20 mouse cellular contexts compared by ENCODE assay signal in the genomic region with DNA sequence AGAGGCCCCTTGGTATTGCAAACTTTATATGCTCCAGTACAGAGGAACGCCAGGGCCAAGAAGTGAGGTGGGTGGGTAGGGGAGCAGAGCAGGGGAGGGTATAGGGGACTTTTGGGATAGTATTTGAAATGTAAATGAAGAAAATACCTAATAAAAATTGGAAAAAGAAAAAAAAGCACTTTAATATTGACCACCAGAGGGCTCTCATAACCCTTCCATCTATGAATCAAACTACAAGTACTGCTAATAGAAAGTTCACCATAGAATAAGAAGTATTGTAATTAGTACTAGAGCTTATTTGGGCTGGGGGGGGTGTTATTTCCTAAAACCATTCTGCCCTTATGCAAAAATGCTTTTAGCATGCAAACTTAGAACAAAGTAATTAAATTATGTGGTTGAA.
DNase-seq lines count a peak whose midpoint lies in the region; ATAC-seq and TF ChIP-seq lines count a peak whose summit lies in the region.
"Had no signal": no experiment of that assay in that cellular context is flagged by ENCODE, and none has a peak within 500 bp of the region (broad histone marks: within the 10 kb centered on the region; RNA-seq: fewer than 3 reads in every experiment).

No protein-coding gene starts in this region.

- H3K4me2 ChIP-seq in intestine, postnatal 0 days (replicated peaks; ENCODE audit: low read depth) = no peak overlapping the region
- H3K4me2 ChIP-seq in intestine, embryonic 16.5 days (ENCODE audit: low read depth, low read length) = no peak overlapping the region
- H3K4me2 ChIP-seq in midbrain, postnatal 0 days (ENCODE audit: low read depth, low read length, poor library complexity, severe bottlenecking) = no peak overlapping the region
- H3K4me2 ChIP-seq in midbrain, embryonic 16.5 days (ENCODE audit: low read length) = no peak overlapping the region
- H3K4me2 ChIP-seq in stomach, postnatal 0 days (replicated peaks; ENCODE audit: low read depth) = no peak overlapping the region
- H3K4me2 ChIP-seq: forebrain, embryonic 12.5 days; liver, embryonic 13.5 days; midbrain, embryonic 15.5 days had no signal

- TF ChIP-seq CTCF in intestine, postnatal 0 days (IDR thresholded peaks at IDR 0.05; ENCODE audit: low read depth) = peak; percentile 34; the same call in 1 of the 2 replicates
- peak; percentile 68 for TF ChIP-seq CTCF in midbrain, postnatal 0 days (IDR thresholded peaks at IDR 0.05)
- TF ChIP-seq CTCF in stomach, postnatal 0 days (IDR thresholded peaks at IDR 0.05; ENCODE audit: low read depth) = peak; percentile 57

- ATAC-seq in intestine, postnatal 0 days = no peak
- no peak for ATAC-seq in intestine, embryonic 16.5 days
- ATAC-seq in midbrain, postnatal 0 days (ENCODE audit: low FRiP score) = no peak
- no peak for ATAC-seq in midbrain, embryonic 16.5 days
- ATAC-seq in stomach, postnatal 0 days (ENCODE audit: low FRiP score, low TSS enrichment) = no peak
- ATAC-seq: CD4-positive, CD25-positive, alpha-beta regulatory T cell, adult 4 months; midbrain, embryonic 15.5 days had no signal

- peak; percentile 25 for DNase-seq in cerebellum, adult 9-10 months
- DNase-seq in cerebellum, adult 8-10 months = no peak
- peak; percentile 7 for DNase-seq in midbrain, postnatal 0 days (ENCODE audit: low spot score)
- DNase-seq in stomach, postnatal 0 days (ENCODE audit: low spot score) = no peak
- no peak for DNase-seq in hindbrain, embryonic 10.5 days (ENCODE audit: low spot score)
- DNase-seq: adrenal gland, adult 8-10 months; cerebellum, adult 9-11 months; kidney, adult 18-20 months; kidney, postnatal 14 days; liver, embryonic 13.5 days; lung, adult 2 months; lung, postnatal 36 days had no signal

- TF ChIP-seq EP300 in stomach, postnatal 0 days (optimal IDR thresholded peaks at IDR 0.05) = no peak

- no peaks in the 10 kb centered on the region for H3K36me3 ChIP-seq in intestine, postnatal 0 days (ENCODE audit: control insufficient read depth, insufficient read depth)
- H3K36me3 ChIP-seq in intestine, embryonic 16.5 days (ENCODE audit: control insufficient read depth, insufficient read depth, low read length) = no peaks in the 10 kb centered on the region
- H3K36me3 ChIP-seq in midbrain, postnatal 0 days (ENCODE audit: insufficient read depth, low read length) = no peaks in the 10 kb centered on the region
- no peaks in the 10 kb centered on the region for H3K36me3 ChIP-seq in midbrain, embryonic 16.5 days (ENCODE audit: control insufficient read depth, insufficient read depth, low read length)
- no peaks in the 10 kb centered on the region for H3K36me3 ChIP-seq in stomach, postnatal 0 days (ENCODE audit: control insufficient read depth, insufficient read depth, low read length)
- no peaks in the 10 kb centered on the region for H3K36me3 ChIP-seq in hindbrain, embryonic 10.5 days
- H3K36me3 ChIP-seq: forebrain, embryonic 12.5 days; heart, embryonic 10.5 days; liver, embryonic 13.5 days; midbrain, embryonic 15.5 days had no signal

- no peak overlapping the region for H3K27ac ChIP-seq in intestine, postnatal 0 days (ENCODE audit: low read depth, low read length)
- H3K27ac ChIP-seq in intestine, embryonic 16.5 days (ENCODE audit: low read length) = no peak overlapping the region
- H3K27ac ChIP-seq in midbrain, postnatal 0 days (ENCODE audit: low read depth, low read length) = no peak overlapping the region
- H3K27ac ChIP-seq in midbrain, embryonic 16.5 days (ENCODE audit: low read length) = no peak overlapping the region
- H3K27ac ChIP-seq in stomach, postnatal 0 days (replicated peaks) = no peak overlapping the region
- no peak overlapping the region for H3K27ac ChIP-seq in hindbrain, embryonic 10.5 days
- H3K27ac ChIP-seq: forebrain, embryonic 12.5 days; heart, embryonic 10.5 days; liver, embryonic 13.5 days; midbrain, embryonic 15.5 days had no signal

- 64% methylated on average over 1 of the region's 1 CpGs for WGBS in intestine, postnatal 0 days
- 78% methylated on average over 1 of the region's 1 CpGs for WGBS in intestine, embryonic 16.5 days
- WGBS in midbrain, postnatal 0 days = 82% methylated on average over 1 of the region's 1 CpGs
- WGBS in midbrain, embryonic 16.5 days = 74% methylated on average over 1 of the region's 1 CpGs
- WGBS in stomach, postnatal 0 days = 65% methylated on average over 1 of the region's 1 CpGs
- 90% methylated on average over 1 of the region's 1 CpGs for WGBS in hindbrain, embryonic 10.5 days

- H3K9ac ChIP-seq in intestine, postnatal 0 days (ENCODE audit: low read depth, low read length) = no peak overlapping the region
- no peak overlapping the region for H3K9ac ChIP-seq in intestine, embryonic 16.5 days (ENCODE audit: low read depth, low read length)
- H3K9ac ChIP-seq in midbrain, postnatal 0 days (replicated peaks; ENCODE audit: low read length, poor library complexity, severe bottlenecking) = no peak overlapping the region
- no peak overlapping the region for H3K9ac ChIP-seq in midbrain, embryonic 16.5 days (ENCODE audit: low read depth, low read length)
- no peak overlapping the region for H3K9ac ChIP-seq in stomach, postnatal 0 days (ENCODE audit: low read length)
- H3K9ac ChIP-seq: forebrain, embryonic 12.5 days; liver, embryonic 13.5 days; midbrain, embryonic 15.5 days had no signal

- no peaks in the 10 kb centered on the region for H3K4me1 ChIP-seq in intestine, postnatal 0 days (replicated peaks; ENCODE audit: control insufficient read depth, insufficient read depth, low read length)
- no peaks in the 10 kb centered on the region for H3K4me1 ChIP-seq in intestine, embryonic 16.5 days (ENCODE audit: control insufficient read depth, insufficient read depth, low read length)
- H3K4me1 ChIP-seq in midbrain, postnatal 0 days (ENCODE audit: insufficient read depth, low read length) = no peaks in the 10 kb centered on the region
- no peaks in the 10 kb centered on the region for H3K4me1 ChIP-seq in midbrain, embryonic 16.5 days (ENCODE audit: control insufficient read depth, insufficient read depth, low read length)
- no peaks in the 10 kb centered on the region for H3K4me1 ChIP-seq in stomach, postnatal 0 days (replicated peaks; ENCODE audit: control insufficient read depth, insufficient read depth)
- H3K4me1 ChIP-seq in hindbrain, embryonic 10.5 days (replicated peaks) = no peaks in the 10 kb centered on the region
- H3K4me1 ChIP-seq: forebrain, embryonic 12.5 days; heart, embryonic 10.5 days; liver, embryonic 13.5 days; megakaryocyte, embryonic 14.5 days; midbrain, embryonic 15.5 days had no signal

- H3K9me3 ChIP-seq in intestine, postnatal 0 days (ENCODE audit: control insufficient read depth) = no peaks in the 10 kb centered on the region
- no peaks in the 10 kb centered on the region for H3K9me3 ChIP-seq in intestine, embryonic 16.5 days (ENCODE audit: control insufficient read depth, low read length)
- H3K9me3 ChIP-seq in midbrain, postnatal 0 days (ENCODE audit: low read length) = no peaks in the 10 kb centered on the region
- H3K9me3 ChIP-seq in midbrain, embryonic 16.5 days (replicated peaks; ENCODE audit: control insufficient read depth, low read length, poor library complexity, severe bottlenecking) = no peaks in the 10 kb centered on the region
- no peaks in the 10 kb centered on the region for H3K9me3 ChIP-seq in stomach, postnatal 0 days (ENCODE audit: control insufficient read depth, low read length)
- no peaks in the 10 kb centered on the region for H3K9me3 ChIP-seq in hindbrain, embryonic 10.5 days
- H3K9me3 ChIP-seq: forebrain, embryonic 12.5 days; heart, embryonic 10.5 days; liver, embryonic 13.5 days; megakaryocyte, embryonic 14.5 days; midbrain, embryonic 15.5 days had no signal

- no peaks in the 10 kb centered on the region for H3K27me3 ChIP-seq in intestine, postnatal 0 days (replicated peaks; ENCODE audit: control insufficient read depth, insufficient read depth, low read length)
- H3K27me3 ChIP-seq in intestine, embryonic 16.5 days (replicated peaks; ENCODE audit: control insufficient read depth, insufficient read depth, low read length) = no peaks in the 10 kb centered on the region
- no peaks in the 10 kb centered on the region for H3K27me3 ChIP-seq in midbrain, postnatal 0 days (ENCODE audit: insufficient read depth, low read length)
- no peaks in the 10 kb centered on the region for H3K27me3 ChIP-seq in midbrain, embryonic 16.5 days (ENCODE audit: control insufficient read depth, insufficient read depth, low read depth, low read length)
- H3K27me3 ChIP-seq in stomach, postnatal 0 days (ENCODE audit: control insufficient read depth, insufficient read depth, low read length) = no peaks in the 10 kb centered on the region
- H3K27me3 ChIP-seq in hindbrain, embryonic 10.5 days (ENCODE audit: insufficient read depth, poor library complexity, severe bottlenecking) = no peaks in the 10 kb centered on the region
- H3K27me3 ChIP-seq: forebrain, embryonic 12.5 days; liver, embryonic 13.5 days; megakaryocyte, embryonic 14.5 days; midbrain, embryonic 15.5 days had no signal

- H3K4me3 ChIP-seq in intestine, postnatal 0 days (ENCODE audit: low read depth, low read length) = no peak overlapping the region
- no peak overlapping the region for H3K4me3 ChIP-seq in intestine, embryonic 16.5 days (ENCODE audit: low read length)
- no peak overlapping the region for H3K4me3 ChIP-seq in midbrain, postnatal 0 days (ENCODE audit: low read depth, low read length)
- no peak overlapping the region for H3K4me3 ChIP-seq in midbrain, embryonic 16.5 days (ENCODE audit: low read depth, low read length)
- no peak overlapping the region for H3K4me3 ChIP-seq in stomach, postnatal 0 days (ENCODE audit: low read depth, low read length)
- no peak overlapping the region for H3K4me3 ChIP-seq in hindbrain, embryonic 10.5 days
- H3K4me3 ChIP-seq: forebrain, embryonic 12.5 days; heart, embryonic 10.5 days; liver, embryonic 13.5 days; megakaryocyte, embryonic 14.5 days; midbrain, embryonic 15.5 days had no signal

Comparison
In these comparisons a context has a peak if more than half of its experiments do, and no peak if none do; other contexts are left out.
1. DNase-seq: peak in cerebellum, adult 9-10 months (single experiment) and midbrain, postnatal 0 days (single experiment); none in cerebellum, adult 8-10 months (single experiment), stomach, postnatal 0 days (single experiment) and hindbrain, embryonic 10.5 days (single experiment).
2. Peak in every context shown above with its lines, with median percentiles within 50 percentile points of each other: CTCF ChIP-seq.